Mouse (Mus musculus) effector memory CD4-positive, alpha-beta T cell, adult 5 months (primary cell): ENCODE results near the gene Syngap1. TPM values are rescaled to one million over a fixed set of nuclear protein-coding genes. Genes with fewer than 3 reads are reported as not detected.

Experiments used
- polyA plus RNA-seq: library from polyadenylated mRNA; unstranded; fragments of 100-300 nt; shearing (Covaris generic); gene quantifications from one replicate; pipeline ENCODE4 v1.2.1, GENCODE M21; 2017

The Syngap1 gene
- polyA plus RNA-seq: not detected

GRCm38 (mm10) chr17:26941031-26941789 lies at the start of gene Syngap1:
Syngap1 (plus strand) TSS chr17:26941253.

DNA sequence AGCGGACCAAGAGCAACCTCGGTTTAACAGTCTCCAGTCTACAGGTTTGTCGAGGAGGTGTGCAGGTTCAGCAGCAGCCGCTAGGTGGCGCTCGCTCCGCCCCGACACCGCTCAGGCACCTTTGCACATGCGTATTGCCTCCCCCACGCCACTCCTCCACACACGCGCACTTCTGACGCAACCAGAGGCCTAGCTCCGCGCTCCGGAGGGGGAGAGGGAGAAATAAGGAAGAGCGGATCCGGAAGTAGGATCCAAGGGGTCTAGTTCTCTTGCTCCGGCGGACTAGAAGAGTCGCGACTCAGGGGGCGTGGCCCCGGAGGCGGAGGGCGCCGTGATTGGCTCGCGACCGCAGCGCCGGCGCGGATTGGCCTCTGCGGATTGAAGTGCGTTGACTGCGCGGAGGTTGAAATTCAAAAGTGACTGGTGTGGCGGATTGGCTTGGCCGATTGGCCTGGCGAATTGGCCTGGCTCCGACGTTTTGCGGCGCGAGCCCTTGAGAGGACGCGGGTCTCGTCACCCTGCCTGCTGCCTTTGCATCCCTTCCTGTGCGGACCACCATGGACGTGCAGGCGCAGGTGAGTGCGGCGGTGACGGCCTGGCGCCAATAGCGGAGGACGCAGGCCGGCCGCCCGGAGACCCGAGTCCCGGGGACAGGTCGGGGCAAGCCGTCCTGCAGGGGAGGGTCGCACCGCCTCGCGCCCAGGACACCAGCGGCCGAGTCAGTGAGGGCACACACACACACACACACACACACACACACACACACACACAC lies 24.2 kb upstream of the Syngap1 start, which contains the start of gene Kifc5b:
Kifc5b (plus strand) TSS at position 381 of the 772 bp plus-strand sequence.

DNA sequence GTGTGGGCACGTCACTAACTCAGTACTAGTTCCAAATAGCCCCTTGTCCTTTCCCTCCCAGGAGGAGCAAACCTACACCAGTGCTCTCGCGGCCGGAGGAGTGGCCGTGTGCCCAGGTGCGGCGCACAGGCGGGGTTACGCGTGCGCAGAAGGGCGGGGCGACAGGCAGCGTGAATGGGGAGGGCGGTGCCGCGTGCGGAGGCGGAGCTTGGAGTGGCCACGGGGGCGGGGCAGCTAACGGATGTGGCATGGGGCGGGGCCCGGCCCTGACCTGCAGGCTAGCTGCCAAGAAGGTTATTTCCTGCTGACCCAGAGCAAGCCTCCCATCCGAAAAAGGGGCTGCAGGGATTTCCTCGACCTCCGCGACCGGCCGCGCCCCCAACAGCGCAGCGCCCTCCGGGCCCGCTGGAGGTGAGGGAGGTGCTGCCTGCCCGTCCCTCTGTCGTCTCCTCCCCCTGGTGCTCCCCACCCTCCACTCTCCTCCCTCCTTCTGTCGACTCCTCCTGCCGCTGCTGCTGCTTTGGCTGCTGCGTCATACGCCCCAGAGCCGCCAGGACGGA lies 8.1 kb upstream of the Syngap1 start, which contains the start of gene Phf1:
Phf1 (plus strand) TSS at position 214 of the 560 bp plus-strand sequence.

GRCm38 (mm10) chr17:26939178-26939972 lies 1.7 kb upstream of the Syngap1 start, which contains the start of gene Cuta:
Cuta (minus strand) TSS chr17:26939569.

GRCm38 (mm10) chr17:26972703-26973574 lies 31.9 kb downstream of the Syngap1 start, which contains the start of gene Zbtb9:
Zbtb9 (plus strand) TSS chr17:26973167.

Other genes with a start within 250 kb of the Syngap1 start
- gene Crebrf, start 225.6 kb upstream of the Syngap1 start, polyA plus RNA-seq: 155 TPM
- gene Bnip1, start 160.2 kb upstream of the Syngap1 start, polyA plus RNA-seq: 20.2 TPM
- gene Nkx2-5, start 96.2 kb upstream of the Syngap1 start, polyA plus RNA-seq: not detected
- gene Kifc5b, start 24.2 kb upstream of the Syngap1 start, polyA plus RNA-seq: 0.55 TPM
- gene Phf1, start 8.2 kb upstream of the Syngap1 start, polyA plus RNA-seq: 148 TPM
- gene Cuta, start 1.7 kb upstream of the Syngap1 start, polyA plus RNA-seq: 92.7 TPM
- 19.5 TPM for gene Zbtb9, start 31.9 kb downstream of the Syngap1 start, polyA plus RNA-seq
- 0.64 TPM for gene Bak1, start 87.8 kb downstream of the Syngap1 start, polyA plus RNA-seq
- 26.1 TPM for gene Itpr3, start 116.1 kb downstream of the Syngap1 start, polyA plus RNA-seq
- gene Uqcc2, start 192.7 kb downstream of the Syngap1 start, polyA plus RNA-seq: 64.4 TPM
- gene Ip6k3, start 226.5 kb downstream of the Syngap1 start, polyA plus RNA-seq: not detected